Mouse (Mus musculus): ENCODE measurements around the gene Mtg1.

DNA sequence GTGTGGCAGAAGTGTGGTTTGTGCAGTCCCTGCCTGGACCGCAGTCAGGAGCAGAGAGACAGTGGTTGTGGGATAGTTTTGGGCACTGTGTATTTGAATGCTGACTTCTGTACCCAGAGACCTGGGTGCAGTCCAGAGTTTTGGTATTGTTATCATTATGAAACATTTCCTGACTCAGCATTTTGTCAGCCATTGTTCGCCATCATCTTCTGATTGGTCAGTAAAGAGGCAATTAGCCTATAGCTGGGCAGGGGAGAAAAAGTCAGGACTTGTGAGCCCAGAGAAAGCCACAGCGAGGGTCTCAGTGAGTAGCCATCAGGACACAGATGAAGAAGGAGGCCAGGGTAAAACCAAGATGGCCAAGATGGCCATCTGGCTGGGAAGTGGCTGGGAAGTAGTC is 23.0 kb downstream of the Mtg1 start:
- TF ChIP-seq CTCF (IDR thresholded peaks at IDR 0.05): no peak
- TF ChIP-seq EP300 (IDR thresholded peaks at IDR 0.05; ENCODE audit: insufficient read depth, low read depth, low read length): no peak
- TF ChIP-seq POLR2A (IDR thresholded peaks at IDR 0.05; ENCODE audit: insufficient read depth, low read depth, low read length): no peak

Data from heart, adult 2 months (tissue).